Mouse (Mus musculus): ENCODE results near the gene Sumo3.

Sumo3 gene

DNA sequence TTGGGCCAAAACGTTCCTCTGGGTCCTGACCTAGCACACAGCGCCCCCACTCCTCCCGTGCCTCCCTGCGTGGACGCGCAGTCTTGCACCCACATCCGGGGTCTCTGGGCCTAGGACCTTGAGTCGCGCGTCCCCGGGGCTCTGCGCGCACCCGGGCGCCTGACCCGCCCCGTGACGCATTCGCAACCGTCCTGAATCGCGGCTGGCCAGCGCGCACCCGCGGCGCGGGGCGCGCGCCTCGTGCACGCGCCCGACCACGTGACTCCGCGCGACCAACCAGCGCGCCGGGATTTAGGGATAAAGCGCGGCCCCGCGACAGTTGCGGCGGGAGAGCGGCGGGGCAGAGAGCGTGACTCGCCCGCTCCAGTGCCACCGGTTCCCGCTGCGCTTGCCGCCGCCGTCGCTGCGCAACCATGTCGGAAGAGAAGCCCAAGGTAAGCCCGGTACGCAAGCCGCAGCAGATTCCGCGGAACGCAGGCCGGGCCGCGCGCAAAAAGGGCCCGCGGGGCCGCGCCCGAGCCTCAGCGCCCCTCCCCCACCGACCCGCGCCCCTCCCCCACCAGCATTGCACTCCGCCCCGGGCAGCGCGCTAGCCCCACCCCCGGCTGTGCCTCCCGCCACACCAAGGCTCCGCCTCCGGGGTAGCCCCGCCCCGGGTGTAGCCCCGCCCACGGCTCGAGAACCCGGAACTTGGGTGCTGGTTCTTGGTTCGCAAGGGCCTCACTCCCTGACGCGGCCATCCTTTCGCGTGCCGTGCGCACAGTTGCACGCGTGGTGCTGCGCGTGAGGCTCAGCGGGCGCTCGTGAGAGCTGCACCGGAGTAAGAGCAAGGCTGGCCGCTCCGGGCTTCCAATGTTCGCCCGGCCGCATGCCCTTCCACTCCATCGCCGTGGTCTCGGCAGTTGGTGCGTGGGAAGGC lies at the start of gene Sumo3, which contains the start of gene Gm49325:
TSS of gene Sumo3 (plus strand) at position 190 of the 919 bp plus-strand sequence.
TSS of gene Gm49325 (plus strand) at position 290 of the 919 bp plus-strand sequence.
- peak; percentile 100 for DNase-seq (ENCODE audit: low spot score)

- DNase-seq (ENCODE audit: low spot score) = no peak
These were observed 49.3 kb upstream of the Sumo3 start for GRCm38 (mm10) chr10:77556631-77557030.

GRCm38 (mm10) chr10:77557641-77558040 lies 48.3 kb upstream of the Sumo3 start:
- DNase-seq (ENCODE audit: low spot score) = no peak

- DNase-seq (ENCODE audit: low spot score) = no peak
These were observed 45.8 kb upstream of the Sumo3 start for GRCm38 (mm10) chr10:77560090-77560489.

DNA sequence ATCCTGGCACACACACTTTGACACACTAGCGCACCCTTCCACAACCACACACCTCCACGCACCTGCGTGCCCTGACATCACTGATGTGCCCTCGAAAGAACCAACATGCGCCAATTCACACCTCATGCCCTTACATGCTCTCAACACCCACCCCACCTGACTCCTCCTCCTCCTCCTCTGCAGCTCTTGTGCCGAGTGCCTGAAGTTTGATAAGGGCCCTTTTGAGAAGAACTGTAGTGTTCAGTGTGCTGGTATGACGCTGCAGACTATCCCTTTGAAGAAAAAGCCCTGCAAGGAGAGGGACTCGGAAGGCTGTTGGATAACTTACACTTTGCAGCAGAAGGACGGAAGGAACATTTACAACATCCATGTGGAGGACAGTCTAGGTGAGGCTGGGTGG lies 45.1 kb upstream of the Sumo3 start:
- no peak for DNase-seq (ENCODE audit: low spot score)

GRCm38 (mm10) chr10:77561508-77561907 lies 44.4 kb upstream of the Sumo3 start:
- DNase-seq (ENCODE audit: low spot score) = no peak

GRCm38 (mm10) chr10:77565005-77565404 lies 40.9 kb upstream of the Sumo3 start:
- DNase-seq (ENCODE audit: low spot score) = no peak

DNA sequence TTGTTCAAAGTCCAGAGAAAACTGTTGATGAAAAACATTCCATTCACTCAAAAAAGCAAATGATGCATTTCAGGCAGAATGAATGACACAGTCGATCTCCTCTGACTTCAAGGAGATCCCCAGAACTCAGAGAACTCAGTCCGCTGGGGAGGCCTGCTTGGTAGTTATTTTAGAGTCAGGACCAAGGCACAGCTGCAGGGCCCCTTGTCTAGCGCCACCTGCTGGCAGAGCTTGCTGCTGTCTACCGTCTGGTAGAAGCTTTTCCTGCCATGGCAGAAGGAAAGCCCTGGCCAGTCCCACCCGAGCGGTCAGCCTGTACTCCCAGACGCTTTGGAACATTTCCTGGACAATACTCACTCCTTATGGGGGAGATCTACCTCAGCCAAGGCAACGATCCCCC lies 39.2 kb upstream of the Sumo3 start:
- peak; percentile 85 for DNase-seq (ENCODE audit: low spot score)

- DNase-seq (ENCODE audit: low spot score) = no peak
These were observed 36.4 kb upstream of the Sumo3 start for GRCm38 (mm10) chr10:77569481-77569880.

GRCm38 (mm10) chr10:77569973-77570658 lies 35.8 kb upstream of the Sumo3 start:
- DNase-seq (ENCODE audit: low spot score) = no peak

- no peak for DNase-seq (ENCODE audit: low spot score)
These were observed 33.7 kb upstream of the Sumo3 start for GRCm38 (mm10) chr10:77572225-77572624.

- no peak for DNase-seq (ENCODE audit: low spot score)
These were observed 32.7 kb upstream of the Sumo3 start for GRCm38 (mm10) chr10:77573162-77573561.

DNA sequence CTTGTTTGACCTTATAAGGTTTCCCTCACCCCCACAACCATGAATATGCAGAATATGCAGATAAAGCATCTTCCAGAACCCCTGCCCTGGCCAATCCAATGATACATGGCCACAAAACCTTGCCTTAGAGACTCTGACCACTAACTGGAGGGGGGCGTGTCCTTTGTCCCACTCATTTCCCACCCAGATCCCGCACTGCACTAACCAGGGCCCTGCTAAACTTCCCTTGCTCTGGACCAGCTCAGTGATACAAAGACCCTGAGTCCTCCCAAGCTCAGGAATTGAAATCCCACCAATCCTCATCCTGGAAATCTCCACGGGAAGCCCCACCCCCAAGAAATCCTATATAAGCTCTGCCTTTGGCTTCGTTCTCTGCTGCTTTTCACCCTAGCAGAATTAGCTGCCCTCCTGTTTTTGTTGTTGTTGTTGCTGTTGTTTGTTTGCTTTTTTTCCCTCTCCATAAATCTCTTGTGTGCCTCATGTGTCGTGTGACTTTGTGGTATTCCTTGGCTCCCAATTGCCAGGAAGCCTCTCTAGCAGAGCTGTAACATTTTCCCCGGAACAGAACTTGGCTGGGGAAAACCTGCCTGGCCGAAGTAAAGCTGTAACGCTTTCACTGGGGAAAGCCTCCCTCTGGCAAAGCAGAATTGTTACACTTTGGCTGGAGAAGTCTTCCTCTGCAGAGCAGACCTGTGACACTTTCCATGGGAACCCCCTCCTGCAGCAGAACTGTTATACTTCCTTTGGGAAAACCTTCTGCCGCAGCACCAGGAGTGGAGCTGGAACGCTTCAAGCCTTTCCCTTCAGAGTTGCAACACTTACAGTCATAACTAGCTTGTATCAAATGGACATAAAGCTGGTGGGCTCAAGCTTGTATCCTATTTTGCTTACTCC lies 25.6 kb upstream of the Sumo3 start:
- DNase-seq (ENCODE audit: low spot score) = no peak

DNA sequence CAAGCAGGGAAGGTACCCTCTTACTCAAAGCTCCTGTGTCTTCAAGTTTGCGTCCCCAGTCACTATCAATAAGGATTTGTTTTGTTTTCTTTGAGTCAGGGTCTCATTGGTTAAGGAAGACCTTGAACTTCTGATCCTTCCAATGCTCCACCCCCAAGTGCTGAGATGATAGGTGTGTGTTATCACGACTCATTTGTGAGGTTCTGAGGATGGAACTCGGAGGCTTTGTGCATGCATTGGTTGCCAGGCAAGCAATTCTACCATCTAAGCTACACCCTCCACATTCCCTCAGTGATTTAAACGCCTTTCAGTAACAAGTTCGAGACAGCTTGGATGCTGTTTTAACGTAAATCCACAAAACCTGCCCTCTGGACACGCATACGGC lies 24.9 kb upstream of the Sumo3 start:
- DNase-seq (ENCODE audit: low spot score) = no peak

- peak; percentile 94 for DNase-seq (ENCODE audit: low spot score)
These were observed 24.3 kb upstream of the Sumo3 start, which contains the start of gene Pttg1ip for GRCm38 (mm10) chr10:77581408-77582284. Pttg1ip (plus strand) TSS chr10:77581720.

GRCm38 (mm10) chr10:77582285-77582618 lies 23.6 kb upstream of the Sumo3 start:
- no peak for DNase-seq (ENCODE audit: low spot score)

GRCm38 (mm10) chr10:77583795-77584422 lies 22.0 kb upstream of the Sumo3 start:
- no peak for DNase-seq (ENCODE audit: low spot score)

DNA sequence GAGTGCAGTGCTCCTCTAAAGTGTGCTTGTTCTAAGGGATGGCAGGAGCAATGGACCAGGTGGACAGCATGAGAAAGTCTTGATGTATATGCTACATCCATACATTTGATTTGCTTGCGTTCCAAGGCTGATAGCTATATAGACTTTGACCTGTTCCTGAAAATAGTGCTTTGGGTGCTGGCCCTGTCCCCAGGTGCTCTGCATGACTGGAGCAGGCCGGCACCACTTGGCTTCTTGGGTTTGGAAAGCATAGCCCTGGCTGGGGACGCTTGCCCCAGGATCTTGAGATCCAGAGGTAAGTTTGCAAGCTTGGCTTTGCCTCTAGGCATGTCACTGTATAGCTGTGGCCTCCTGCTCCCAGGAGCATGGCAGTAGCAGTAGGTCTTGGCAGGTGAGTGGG lies 19.3 kb upstream of the Sumo3 start:
- no peak for DNase-seq (ENCODE audit: low spot score)

- DNase-seq (ENCODE audit: low spot score) = no peak
These were observed 18.7 kb upstream of the Sumo3 start for GRCm38 (mm10) chr10:77587091-77587775.

DNA sequence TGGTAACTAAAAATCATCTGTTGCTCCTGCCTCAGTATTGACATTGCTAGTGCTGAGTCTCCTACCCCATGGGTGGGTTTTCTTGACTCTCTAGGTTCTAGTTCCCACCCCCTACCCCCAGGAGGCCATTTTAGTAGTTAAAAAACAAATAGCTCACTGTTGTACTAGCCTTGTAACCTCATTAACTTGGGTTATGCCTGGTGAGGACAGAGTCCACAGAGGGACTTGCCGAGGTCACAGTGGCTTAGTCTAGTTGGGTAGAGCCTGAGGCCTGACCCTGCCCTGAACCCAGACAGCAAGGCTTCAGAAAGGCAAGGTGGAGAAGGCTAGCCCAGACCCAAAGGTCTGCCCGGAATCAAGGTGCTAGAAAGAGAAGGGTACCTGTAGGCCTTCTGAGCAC lies 17.9 kb upstream of the Sumo3 start:
- no peak for DNase-seq (ENCODE audit: low spot score)

Data from urinary bladder, postnatal 25 days (tissue).